ENCODE assay signal across 8 mouse cellular contexts in the genomic region with DNA sequence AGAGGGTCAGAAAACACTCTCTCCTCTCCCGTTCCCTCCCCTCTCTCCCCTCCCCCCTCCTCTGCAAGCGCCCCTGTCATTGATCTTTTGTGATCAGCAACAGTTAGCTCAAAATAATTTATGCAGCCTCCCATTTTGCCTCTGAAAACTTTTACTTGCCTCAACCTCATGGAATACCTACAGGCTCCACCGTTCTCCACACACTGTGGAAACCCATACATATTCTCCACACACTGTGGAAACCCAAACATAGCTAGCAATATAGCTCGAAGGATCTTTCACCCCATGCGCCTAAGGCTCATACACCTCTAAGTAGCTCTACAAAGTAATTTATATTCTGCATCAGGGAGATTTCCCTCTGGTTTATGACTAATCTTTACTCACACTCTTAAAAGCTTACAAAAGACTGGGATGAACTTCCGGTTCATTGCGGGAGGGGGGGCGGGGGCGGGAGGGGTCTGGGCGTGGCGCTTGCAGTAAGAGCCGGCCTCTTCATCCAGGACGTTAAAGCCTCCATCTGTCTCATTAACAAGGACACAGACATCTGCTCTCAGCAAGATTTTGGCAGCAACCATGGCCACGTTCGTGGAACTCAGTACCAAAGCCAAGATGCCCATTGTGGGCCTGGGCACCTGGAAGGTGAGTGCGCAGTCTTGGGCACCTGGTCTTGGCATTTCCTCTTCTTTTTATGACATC. TPM values are rescaled to one million over a fixed set of nuclear protein-coding genes. Genes with fewer than 3 reads are reported as not detected.
DNase-seq lines count a peak whose midpoint lies in the region; ATAC-seq and TF ChIP-seq lines count a peak whose summit lies in the region.

A gene (plus strand): TSS at position 462 of the 696 bp plus-strand sequence.

- no peaks in the 10 kb centered on the region for H3K79me2 ChIP-seq in liver, adult 2 months (ENCODE audit: control insufficient read depth, insufficient read depth, low read length)

- no peak for TF ChIP-seq EP300 in lung, postnatal 0 days (IDR thresholded peaks at IDR 0.05)

- peak within 1 kb of the TSS; percentile 51 for H3K4me2 ChIP-seq in lung, postnatal 0 days (replicated peaks; ENCODE audit: low read depth, low read length)
- H3K4me2 ChIP-seq in heart, embryonic 13.5 days, result peak within 1 kb of the TSS; percentile 68
- H3K4me2 ChIP-seq in stomach, embryonic 14.5 days (replicated peaks; ENCODE audit: low read depth, low read length), result peak within 1 kb of the TSS; percentile 43

- no peaks in the 10 kb centered on the region for H3K27me3 ChIP-seq in lung, postnatal 0 days (replicated peaks; ENCODE audit: insufficient read depth, low read length)
- H3K27me3 ChIP-seq in heart, embryonic 13.5 days (replicated peaks), result no peaks in the 10 kb centered on the region
- no peaks in the 10 kb centered on the region for H3K27me3 ChIP-seq in liver, adult 2 months (ENCODE audit: control insufficient read depth, insufficient read depth, low read length)
- no peaks in the 10 kb centered on the region for H3K27me3 ChIP-seq in stomach, embryonic 14.5 days (ENCODE audit: control insufficient read depth, insufficient read depth, low read length)

- H3K9ac ChIP-seq in lung, postnatal 0 days (replicated peaks; ENCODE audit: low read depth), result no peak within 1 kb of the TSS
- peak within 1 kb of the TSS; percentile 64 for H3K9ac ChIP-seq in heart, embryonic 13.5 days
- peak within 1 kb of the TSS; percentile 21; the same call in 1 of the 2 replicates for H3K9ac ChIP-seq in liver, adult 2 months (ENCODE audit: low read depth, low read length)
- H3K9ac ChIP-seq in stomach, embryonic 14.5 days (replicated peaks; ENCODE audit: low read depth, low read length), result no peak within 1 kb of the TSS

- H3K36me3 ChIP-seq in lung, postnatal 0 days (ENCODE audit: insufficient read depth, low read length), result no peaks in the 10 kb centered on the region
- no peaks in the 10 kb centered on the region for H3K36me3 ChIP-seq in heart, embryonic 13.5 days
- H3K36me3 ChIP-seq in liver, adult 2 months (ENCODE audit: control insufficient read depth, insufficient read depth, low read length), result no peaks in the 10 kb centered on the region
- H3K36me3 ChIP-seq in stomach, embryonic 14.5 days (ENCODE audit: control insufficient read depth, insufficient read depth, low read length), result no peaks in the 10 kb centered on the region

- H3K27ac ChIP-seq in lung, postnatal 0 days (ENCODE audit: low read length), result no peak within 1 kb of the TSS
- peak within 1 kb of the TSS; percentile 79 for H3K27ac ChIP-seq in heart, embryonic 13.5 days (replicated peaks)
- H3K27ac ChIP-seq in liver, adult 2 months (replicated peaks; ENCODE audit: insufficient read depth, low read depth, low read length), result peak within 1 kb of the TSS; percentile 66
- no peak within 1 kb of the TSS; the same call in 1 of the 2 replicates for H3K27ac ChIP-seq in stomach, embryonic 14.5 days (ENCODE audit: low read length)
- no peak within 1 kb of the TSS for H3K27ac ChIP-seq in layer of hippocampus, adult 2 months

- ATAC-seq in lung, postnatal 0 days, result peak; percentile 60
- ATAC-seq in heart, embryonic 13.5 days (ENCODE audit: extremely low read depth, insufficient number of reproducible peaks, low FRiP score, low TSS enrichment), result no peak
- ATAC-seq in stomach, embryonic 14.5 days (ENCODE audit: insufficient number of reproducible peaks, insufficient read depth, low FRiP score, low read depth), result 0 out of 2 replicates have a peak, but pooled peaks have one; percentile 23

- TF ChIP-seq POLR2A in liver, adult 2 months (IDR thresholded peaks at IDR 0.05; ENCODE audit: extremely low read depth, insufficient read depth, low read length), result no peak

- DNase-seq in lung, postnatal 0 days (ENCODE audit: low spot score), result peak; percentile 73
- DNase-seq in lung, postnatal 25 days (ENCODE audit: low spot score), result no peak
- peak; percentile 85 for DNase-seq in cerebellum, adult 9-11 months
- DNase-seq in liver, adult 2 months (ENCODE audit: extremely low read depth, low read depth, low spot score), result no peak
- no peak for DNase-seq in layer of hippocampus, adult 2 months (ENCODE audit: low spot score in 2 of 2)
- no peak for DNase-seq in layer of hippocampus, adult 18-20 months (ENCODE audit: low spot score in 2 of 2)

- H3K4me3 ChIP-seq in lung, postnatal 0 days (ENCODE audit: low read depth, low read length), result no peak within 1 kb of the TSS
- H3K4me3 ChIP-seq in heart, embryonic 13.5 days, result peak within 1 kb of the TSS; percentile 44
- peak within 1 kb of the TSS; percentile 25; the same call in 1 of the 2 replicates for H3K4me3 ChIP-seq in liver, adult 2 months (ENCODE audit: insufficient read depth, low read depth, low read length)
- H3K4me3 ChIP-seq in stomach, embryonic 14.5 days (ENCODE audit: low read depth, low read length), result peak within 1 kb of the TSS; percentile 21; the same call in 1 of the 2 replicates
- no peak within 1 kb of the TSS for H3K4me3 ChIP-seq in layer of hippocampus, adult 2 months

- H3K4me1 ChIP-seq in lung, postnatal 0 days (ENCODE audit: insufficient read depth, low read depth, low read length), result no peaks in the 10 kb centered on the region
- H3K4me1 ChIP-seq in heart, embryonic 13.5 days, result peaks cover 30% of the 10 kb centered on the region
- no peaks in the 10 kb centered on the region for H3K4me1 ChIP-seq in liver, adult 2 months (ENCODE audit: control insufficient read depth, insufficient read depth, low read length)
- H3K4me1 ChIP-seq in stomach, embryonic 14.5 days (ENCODE audit: control insufficient read depth, insufficient read depth, low read length), result peaks cover 4% of the 10 kb centered on the region; the same call in 1 of the 2 replicates

- 11% methylated on average over 16 of the region's 16 CpGs for WGBS in lung, postnatal 0 days
- 15% methylated on average over 16 of the region's 16 CpGs for WGBS in heart, embryonic 13.5 days
- 30% methylated on average over 16 of the region's 16 CpGs for WGBS in liver, adult 2 months
- WGBS in stomach, embryonic 14.5 days, result 10% methylated on average over 16 of the region's 16 CpGs

- TF ChIP-seq CTCF in lung, postnatal 0 days (IDR thresholded peaks at IDR 0.05), result no peak
- no peak for TF ChIP-seq CTCF in liver, adult 2 months (IDR thresholded peaks at IDR 0.05; ENCODE audit: low read depth, low read length)
- TF ChIP-seq CTCF in layer of hippocampus, adult 2 months (conservative IDR thresholded peaks at IDR 0.05), result no peak

- H3K9me3 ChIP-seq in lung, postnatal 0 days (ENCODE audit: low read length), result no peaks in the 10 kb centered on the region
- no peaks in the 10 kb centered on the region for H3K9me3 ChIP-seq in heart, embryonic 13.5 days
- no peaks in the 10 kb centered on the region for H3K9me3 ChIP-seq in stomach, embryonic 14.5 days (ENCODE audit: control insufficient read depth, low read depth, low read length)

RNA-seq across cellular contexts. Expression of the gene that starts here (rescaled TPM):
- polyA plus RNA-seq in lung, postnatal 0 days (2015; fragmentation: Nextera tagmentation; extraction: Ambion mirVana), result 13.7 and 15.7 TPM in 2 replicates
- 11.0 and 12.0 TPM in 2 replicates for polyA plus RNA-seq in heart, embryonic 13.5 days (2015; fragmentation: Nextera tagmentation; extraction: Ambion mirVana)
- 2.9 and 4.4 TPM in 2 replicates for total RNA-seq in liver, adult 2 months (2014; rRNA removed)
- 0.73 and 1.5 TPM in 2 replicates for polyA plus RNA-seq in liver, adult 2 months (2012; rRNA removed)
- polyA plus RNA-seq in stomach, embryonic 14.5 days (2014; fragmentation: Nextera tagmentation; extraction: Ambion mirVana), result 6.6 and 8.0 TPM in 2 replicates
- total RNA-seq in layer of hippocampus, adult 2 months (2021), result under 1 TPM; 0.44 to 0.82 TPM
- 1 to 10 TPM in 1 of 2 experiments, under 1 TPM in 1; 0.96 to 1.2 TPM for total RNA-seq in layer of hippocampus, adult 18-20 months (2021)

Comparison
In these comparisons a context has a peak if more than half of its experiments do, and no peak if none do; other contexts are left out.
1. DNase-seq: peak in lung, postnatal 0 days (single experiment) and cerebellum, adult 9-11 months (single experiment); none in lung, postnatal 25 days (single experiment), liver, adult 2 months (single experiment), layer of hippocampus, adult 2 months (0 of 2) and layer of hippocampus, adult 18-20 months (0 of 2).
2. H3K27ac ChIP-seq: peak in heart, embryonic 13.5 days (single experiment) and liver, adult 2 months (single experiment); none in lung, postnatal 0 days (single experiment), stomach, embryonic 14.5 days (single experiment) and layer of hippocampus, adult 2 months (single experiment).
3. H3K4me3 ChIP-seq: peak in heart, embryonic 13.5 days (single experiment), liver, adult 2 months (single experiment) and stomach, embryonic 14.5 days (single experiment); none in lung, postnatal 0 days (single experiment) and layer of hippocampus, adult 2 months (single experiment).
4. H3K9ac ChIP-seq: peak in heart, embryonic 13.5 days (single experiment) and liver, adult 2 months (single experiment); none in lung, postnatal 0 days (single experiment) and stomach, embryonic 14.5 days (single experiment).
5. Peak in every context shown above with its lines, with median percentiles within 50 percentile points of each other: H3K4me2 ChIP-seq.